Mouse (Mus musculus) heart, embryonic 10.5 days (tissue): ENCODE results near the gene Gpr108. TPM values are rescaled to one million over a fixed set of nuclear protein-coding genes. Genes with fewer than 3 reads are reported as not detected.
A peak's percentile ranks its signal among the peaks of the same experiment; 100 is the strongest.

ENCODE experiments used
- DNase-seq: peaks from one replicate; pipeline ENCODE4 v3.0.0-alpha.2; 2017; ENCODE audit warnings: low spot score
- H3K27ac ChIP-seq: fragments of 300-500 bp; sonication (generic); 2 replicates; pipeline ENCODE4 v1.5.1; 2016; ENCODE audit warnings: mild to moderate bottlenecking
- H3K27me3 ChIP-seq: fragments of 300-500 bp; sonication (generic); 2 replicates; pipeline ENCODE4 v1.6.1; 2016; ENCODE audit warnings: mild to moderate bottlenecking; ENCODE audit not compliant: poor library complexity, insufficient read depth, severe bottlenecking
- H3K36me3 ChIP-seq: fragments of 300-500 bp; sonication (generic); 2 replicates; pipeline ENCODE4 v1.6.1; 2016; ENCODE audit warnings: mild to moderate bottlenecking, moderate library complexity
- H3K4me1 ChIP-seq: fragments of 300-500 bp; sonication (generic); 2 replicates; pipeline ENCODE4 v1.6.1; 2016; ENCODE audit warnings: mild to moderate bottlenecking
- H3K4me3 ChIP-seq: fragments of 300-500 bp; sonication (generic); 2 replicates; pipeline ENCODE4 v1.5.1; 2016; ENCODE audit warnings: mild to moderate bottlenecking, moderate library complexity
- H3K9me3 ChIP-seq: fragments of 300-500 bp; sonication (generic); 2 replicates; pipeline ENCODE4 v1.6.1; 2016; ENCODE audit warnings: mild to moderate bottlenecking, moderate library complexity
- WGBS: fragments of 180-500 bp; shearing (Covaris S2); methylation state at CpG from one replicate; pipeline ENCODE4 v1.1.7; 2016; 5-methylcytosine and 5-hydroxymethylcytosine counted together
- polyA plus RNA-seq: library from polyadenylated mRNA; unstranded; fragments of >200 nt; fragmentation: Nextera tagmentation; extraction: Ambion mirVana; gene quantifications from 2 replicates; pipeline ENCODE4 v1.2.1, GENCODE M21; 2016

Gpr108 gene
- polyA plus RNA-seq, 1 experiment from 2014 or later: 28.6 TPM

DNA sequence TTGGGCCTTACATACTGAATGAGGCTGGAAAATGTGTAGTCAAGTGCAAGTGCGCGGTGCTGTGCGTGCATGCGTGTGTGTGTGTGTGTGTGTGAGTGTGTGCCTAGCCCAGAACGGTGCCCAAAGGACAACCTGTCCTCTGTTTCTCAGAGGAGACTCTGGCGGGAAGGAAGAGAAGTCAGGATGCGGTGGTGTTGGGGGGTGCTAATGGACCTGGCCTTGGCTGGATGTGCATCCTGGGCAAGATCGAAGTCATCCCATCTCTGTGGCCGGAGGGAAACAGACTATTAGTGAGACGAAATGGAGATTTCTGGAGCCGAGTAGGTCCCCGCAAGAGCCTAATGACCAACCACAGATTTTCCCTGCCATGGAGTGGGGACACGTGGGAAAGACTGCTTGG lies 525 bp upstream of the Gpr108 start:
- H3K9me3 ChIP-seq: no peaks in the 10 kb centered on the region
- WGBS: 9% methylated on average over 13 of the region's 13 CpGs
- peak overlapping the region; percentile 82 for H3K4me3 ChIP-seq
- no peaks in the 10 kb centered on the region for H3K27me3 ChIP-seq
- no peak for DNase-seq
- peaks cover 26% of the 10 kb centered on the region for H3K4me1 ChIP-seq
- peak overlapping the region; percentile 91 for H3K27ac ChIP-seq
- H3K36me3 ChIP-seq: peaks cover 19% of the 10 kb centered on the region

DNA sequence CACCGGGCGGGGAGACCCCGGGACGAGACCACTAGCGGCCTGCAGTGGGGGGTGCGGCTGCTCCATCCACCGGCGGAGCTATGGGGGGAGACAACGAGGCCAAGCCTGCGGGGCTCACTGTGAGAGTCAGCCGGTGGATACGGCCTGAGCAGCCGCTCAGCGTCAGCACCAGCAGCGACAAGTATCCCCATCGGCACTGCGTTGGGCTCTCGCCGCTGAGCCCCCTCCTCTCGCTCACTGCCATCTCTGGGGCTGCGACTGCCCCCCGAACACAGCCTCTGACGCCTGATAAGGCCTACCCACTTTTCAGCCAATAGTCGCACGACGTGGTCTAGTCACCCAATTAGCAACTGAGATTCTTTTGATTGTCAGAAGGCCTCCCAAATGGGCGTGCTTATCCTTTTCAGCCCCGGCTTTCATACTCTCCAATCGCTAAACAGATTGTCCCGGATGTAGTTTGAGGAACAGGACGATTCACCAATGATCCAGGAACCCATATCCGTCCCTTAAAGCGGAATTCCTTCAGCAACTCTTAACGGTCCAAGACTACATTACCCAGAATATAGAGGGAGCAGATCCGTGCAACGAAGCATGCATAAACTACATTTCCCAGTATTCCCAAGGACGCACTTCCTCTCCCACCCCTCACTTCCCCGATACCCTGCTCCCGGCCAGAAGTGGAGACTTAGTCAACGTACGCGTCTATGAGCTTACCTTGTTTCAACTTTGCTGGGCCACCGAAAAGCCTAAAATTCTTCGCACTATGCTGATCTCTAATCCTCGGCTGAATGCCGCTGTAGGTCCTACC lies 649 bp downstream of the Gpr108 start:
- WGBS: under 1% methylated on average over 46 of the region's 46 CpGs
- peak; percentile 99 for DNase-seq

DNA sequence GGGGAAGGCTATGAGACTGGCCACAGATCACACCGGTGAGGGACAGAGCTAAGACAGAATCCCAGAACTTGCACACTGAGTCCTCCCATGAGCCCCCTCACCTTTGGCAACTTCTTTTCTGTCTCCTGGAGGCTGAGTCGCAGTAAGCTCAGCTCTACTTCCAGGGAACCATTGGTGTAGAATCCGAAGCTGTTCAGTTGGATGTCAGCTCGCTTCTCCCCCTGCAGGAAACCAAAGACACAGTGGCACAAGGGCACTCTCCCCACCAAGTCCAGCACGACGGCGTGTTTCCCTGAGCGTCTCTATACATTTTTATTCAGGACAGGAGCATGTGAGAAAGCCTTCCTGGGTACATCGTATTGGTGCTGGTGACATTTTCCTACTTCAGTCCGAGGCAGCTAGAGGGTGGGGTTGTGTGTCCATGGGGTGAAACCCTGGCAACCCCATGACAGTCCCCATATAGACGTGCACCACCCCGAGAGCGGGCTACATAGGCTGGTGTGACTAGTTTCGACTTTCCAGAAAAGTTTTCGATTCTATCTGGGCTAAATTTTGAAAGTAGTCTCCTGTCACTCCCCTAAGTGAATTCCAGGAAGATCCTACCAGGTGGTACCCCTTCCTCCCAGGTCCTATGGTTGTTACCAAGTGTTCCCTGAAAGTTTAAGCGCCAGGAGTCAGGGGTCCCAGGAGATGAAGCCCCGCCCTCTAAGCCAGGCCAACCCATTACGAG lies 1.4 kb downstream of the Gpr108 start:
- no peak for DNase-seq
- Histone ChIP-seq H3K4me3 (peak overlapping the region; percentile 82), H3K36me3 (peaks cover 26% of the 10 kb centered on the region), H3K27me3 (no peaks in the 10 kb centered on the region), H3K4me1 (peaks cover 20% of the 10 kb centered on the region), H3K27ac (peak overlapping the region; percentile 95), H3K9me3 (no peaks in the 10 kb centered on the region)
- 3% methylated on average over 18 of the region's 18 CpGs for WGBS

More for the DNA sequence above, 649 bp downstream of the Gpr108 start:
- Histone ChIP-seq H3K27me3 (no peaks in the 10 kb centered on the region), H3K9me3 (no peaks in the 10 kb centered on the region), H3K4me3 (peak overlapping the region; percentile 82), H3K36me3 (peaks cover 18% of the 10 kb centered on the region), H3K27ac (peak overlapping the region; percentile 95), H3K4me1 (peaks cover 20% of the 10 kb centered on the region)

DNA sequence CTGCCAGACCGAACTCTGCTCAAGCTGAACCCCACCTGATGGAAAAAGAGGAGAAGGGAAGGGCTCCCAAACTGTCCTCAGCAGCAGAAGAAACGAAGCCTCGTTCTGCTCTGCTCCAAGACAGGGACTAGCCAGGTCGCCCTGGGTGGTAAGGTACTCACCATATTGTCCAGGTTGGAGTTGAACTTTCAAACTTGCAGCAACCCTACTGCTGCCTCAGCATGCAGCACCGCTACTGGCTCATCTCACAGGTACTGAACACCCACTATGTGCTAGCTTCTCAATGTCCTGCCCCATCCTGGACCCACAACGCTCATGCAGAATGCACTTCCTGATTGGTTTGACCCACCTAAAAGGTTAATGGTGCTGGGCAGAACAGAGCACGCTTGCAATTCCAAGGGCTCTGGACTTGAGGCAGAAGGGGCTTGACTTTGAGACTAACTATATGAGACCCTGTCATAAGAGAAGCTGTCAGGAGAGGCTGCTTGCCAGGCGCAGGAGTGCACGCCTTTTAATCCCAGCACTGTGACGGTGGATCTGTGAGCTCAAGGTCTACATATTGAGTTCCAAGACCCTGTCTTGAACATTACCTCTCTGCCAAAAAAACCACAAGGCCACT lies 2.8 kb downstream of the Gpr108 start:
- H3K4me1 ChIP-seq: peaks cover 15% of the 10 kb centered on the region
- no peak for DNase-seq
- H3K27me3 ChIP-seq: no peaks in the 10 kb centered on the region
- H3K36me3 ChIP-seq: peaks cover 30% of the 10 kb centered on the region
- 90% methylated on average over 10 of the region's 10 CpGs for WGBS
- H3K9me3 ChIP-seq: no peaks in the 10 kb centered on the region
- no peak overlapping the region for H3K4me3 ChIP-seq
- no peak overlapping the region for H3K27ac ChIP-seq

- Histone ChIP-seq H3K36me3 (peaks cover 30% of the 10 kb centered on the region), H3K27me3 (no peaks in the 10 kb centered on the region), H3K27ac (no peak overlapping the region), H3K4me1 (peaks cover 14% of the 10 kb centered on the region), H3K4me3 (no peak overlapping the region), H3K9me3 (no peaks in the 10 kb centered on the region)
- 57% methylated on average over 10 of the region's 10 CpGs for WGBS
- no peak for DNase-seq
Observed at GRCm38 (mm10) chr17:57243650-57244370, 4.4 kb downstream of the Gpr108 start.

- 89% methylated on average over 9 of the region's 9 CpGs for WGBS
Observed at GRCm38 (mm10) chr17:57237181-57237580, 11.1 kb downstream of the Gpr108 start.

DNA sequence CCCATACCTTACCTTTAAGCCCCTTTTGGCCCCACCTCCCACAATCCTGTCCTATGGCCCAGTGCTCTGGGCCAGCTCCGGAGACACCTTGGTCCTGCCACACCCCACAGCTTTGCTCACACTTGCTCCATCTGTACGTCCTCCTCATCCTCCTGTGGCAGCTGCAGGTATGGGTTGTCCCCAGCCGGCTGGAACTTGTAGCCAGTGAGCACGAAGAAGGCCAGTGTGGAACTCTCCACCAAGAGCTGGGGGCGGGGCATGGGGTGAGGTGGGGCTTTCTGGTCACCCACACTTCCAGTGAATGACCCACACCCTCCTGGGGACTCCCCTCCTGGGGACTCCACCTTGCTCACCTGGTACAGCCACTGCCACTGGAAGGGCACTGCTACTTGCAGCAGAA lies 12.4 kb downstream of the Gpr108 start:
- no peak overlapping the region for H3K4me3 ChIP-seq
- H3K27me3 ChIP-seq: no peaks in the 10 kb centered on the region
- WGBS: 86% methylated on average over 5 of the region's 5 CpGs
- H3K4me1 ChIP-seq: peaks cover 5% of the 10 kb centered on the region; the same call in 1 of the 2 replicates
- no peaks in the 10 kb centered on the region for H3K9me3 ChIP-seq
- H3K36me3 ChIP-seq: peaks cover 37% of the 10 kb centered on the region
- H3K27ac ChIP-seq: no peak overlapping the region
- no peak for DNase-seq

More at GRCm38 (mm10) chr17:57237181-57237580, 11.1 kb downstream of the Gpr108 start:
- Histone ChIP-seq H3K9me3 (no peaks in the 10 kb centered on the region), H3K27ac (no peak overlapping the region), H3K4me1 (peaks cover 5% of the 10 kb centered on the region; the same call in 1 of the 2 replicates), H3K27me3 (no peaks in the 10 kb centered on the region), H3K36me3 (peaks cover 46% of the 10 kb centered on the region), H3K4me3 (no peak overlapping the region)
- DNase-seq: no peak

DNA sequence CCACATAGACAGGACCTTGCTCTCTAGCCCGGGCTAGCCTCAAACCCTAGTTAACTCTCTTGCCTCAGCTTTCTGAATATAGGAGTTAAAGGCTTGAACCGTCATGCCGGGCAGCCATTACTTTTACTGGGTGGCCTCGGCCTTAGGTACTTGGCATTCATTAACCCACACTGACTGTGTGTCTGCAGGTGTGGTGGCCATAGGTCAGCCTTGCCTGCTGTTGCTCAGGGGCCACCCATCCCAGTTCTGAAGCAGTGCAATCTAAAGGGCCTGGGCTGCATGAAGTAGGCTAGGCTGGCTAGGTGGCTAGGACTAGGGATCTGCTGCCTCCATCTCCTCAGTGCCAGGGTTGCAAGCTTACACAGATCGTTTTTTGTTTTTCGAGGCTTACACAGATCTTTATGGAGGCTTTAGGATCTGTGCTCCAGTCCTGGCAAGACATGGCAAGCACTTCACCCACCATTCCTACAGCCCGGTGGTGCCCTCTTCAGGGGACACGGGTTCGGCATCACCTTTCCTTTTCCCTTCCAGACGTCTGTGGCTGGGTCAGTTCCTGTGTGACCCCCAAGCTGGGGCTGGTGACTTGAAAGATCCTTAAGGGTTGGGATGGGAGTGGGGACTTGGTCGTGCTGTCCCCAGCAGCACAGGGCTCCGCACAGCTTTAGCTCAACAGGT lies 13.9 kb downstream of the Gpr108 start:
- Histone ChIP-seq H3K4me3 (no peak overlapping the region), H3K36me3 (peaks cover 37% of the 10 kb centered on the region), H3K27ac (no peak overlapping the region), H3K9me3 (no peaks in the 10 kb centered on the region), H3K4me1 (peaks cover 5% of the 10 kb centered on the region; the same call in 1 of the 2 replicates), H3K27me3 (no peaks in the 10 kb centered on the region)
- 78% methylated on average over 12 of the region's 12 CpGs for WGBS
- DNase-seq: no peak

- H3K36me3 ChIP-seq: peaks cover 36% of the 10 kb centered on the region
- 50% methylated on average over 7 of the region's 7 CpGs for WGBS
- no peaks in the 10 kb centered on the region for H3K9me3 ChIP-seq
- no peaks in the 10 kb centered on the region for H3K27me3 ChIP-seq
- no peak for DNase-seq
- no peak overlapping the region for H3K27ac ChIP-seq
- no peak overlapping the region for H3K4me3 ChIP-seq
- H3K4me1 ChIP-seq: peaks cover 5% of the 10 kb centered on the region; the same call in 1 of the 2 replicates
Observed at GRCm38 (mm10) chr17:57233038-57233437, 15.2 kb downstream of the Gpr108 start.

- H3K4me3 ChIP-seq: no peak overlapping the region
- 83% methylated on average over 1 of the region's 1 CpGs for WGBS
- H3K27me3 ChIP-seq: peaks cover 2% of the 10 kb centered on the region; the same call in 1 of the 2 replicates
- no peak overlapping the region for H3K27ac ChIP-seq
- H3K36me3 ChIP-seq: peaks cover 27% of the 10 kb centered on the region
- no peak for DNase-seq
- no peaks in the 10 kb centered on the region for H3K9me3 ChIP-seq
- H3K4me1 ChIP-seq: peaks cover 5% of the 10 kb centered on the region; the same call in 1 of the 2 replicates
Observed at GRCm38 (mm10) chr17:57232200-57232599, 16.0 kb downstream of the Gpr108 start.

DNA sequence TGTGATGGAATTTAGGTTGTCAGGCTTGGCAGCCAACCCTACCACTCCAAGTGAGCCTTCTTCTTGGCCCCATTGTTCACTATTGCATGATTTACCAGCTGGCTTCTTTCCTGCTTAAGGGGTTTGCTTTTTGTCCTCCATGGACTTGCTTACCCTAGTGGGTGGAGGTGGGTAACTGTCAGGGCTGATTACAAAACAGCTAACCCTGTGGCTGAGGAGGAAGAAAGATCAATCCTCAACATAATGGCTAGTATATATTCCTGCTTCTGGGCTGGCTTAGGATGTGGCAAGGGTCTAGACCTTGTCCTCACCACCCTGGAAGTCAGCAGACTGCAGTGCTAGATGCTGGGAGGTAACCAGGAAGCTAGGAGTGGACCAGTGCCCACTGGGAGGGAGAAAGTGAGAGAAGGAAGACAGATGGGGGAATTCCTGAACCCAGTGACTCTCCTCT lies 16.9 kb downstream of the Gpr108 start:
- no peak for DNase-seq
- Histone ChIP-seq H3K9me3 (no peaks in the 10 kb centered on the region), H3K36me3 (peaks cover 19% of the 10 kb centered on the region), H3K4me1 (peaks cover 9% of the 10 kb centered on the region), H3K27ac (no peak overlapping the region), H3K27me3 (peaks cover 10% of the 10 kb centered on the region; the same call in 1 of the 2 replicates), H3K4me3 (no peak overlapping the region)

DNA sequence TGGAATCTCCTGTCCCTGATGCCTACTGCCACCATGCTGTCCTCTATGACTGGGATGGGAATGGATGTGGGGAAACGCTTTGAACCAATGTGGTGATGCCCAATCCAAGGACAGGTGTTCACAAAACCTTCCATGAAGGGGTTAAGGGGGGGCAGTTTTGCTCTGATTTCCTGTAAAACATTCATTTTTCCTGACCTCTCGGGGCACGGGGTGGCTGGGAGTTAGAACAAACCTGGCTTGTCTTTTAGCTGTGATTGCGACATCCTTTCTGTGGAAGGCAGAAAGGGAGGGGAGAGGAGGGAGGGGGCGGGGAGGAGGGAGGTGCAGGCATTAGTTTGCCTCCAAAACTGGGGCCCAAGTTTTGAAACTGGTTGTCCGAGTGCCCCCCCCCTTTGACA lies 17.5 kb downstream of the Gpr108 start:
- 63% methylated on average over 6 of the region's 6 CpGs for WGBS
- DNase-seq: no peak
- peaks cover 13% of the 10 kb centered on the region for H3K36me3 ChIP-seq

More for the DNA sequence above, 17.5 kb downstream of the Gpr108 start:
- Histone ChIP-seq H3K4me3 (no peak overlapping the region), H3K27me3 (peaks cover 16% of the 10 kb centered on the region; the same call in 1 of the 2 replicates), H3K9me3 (no peaks in the 10 kb centered on the region), H3K27ac (no peak overlapping the region), H3K4me1 (peaks cover 12% of the 10 kb centered on the region)
